ENCODE assay signal across 30 mouse cellular contexts in the genomic region with DNA sequence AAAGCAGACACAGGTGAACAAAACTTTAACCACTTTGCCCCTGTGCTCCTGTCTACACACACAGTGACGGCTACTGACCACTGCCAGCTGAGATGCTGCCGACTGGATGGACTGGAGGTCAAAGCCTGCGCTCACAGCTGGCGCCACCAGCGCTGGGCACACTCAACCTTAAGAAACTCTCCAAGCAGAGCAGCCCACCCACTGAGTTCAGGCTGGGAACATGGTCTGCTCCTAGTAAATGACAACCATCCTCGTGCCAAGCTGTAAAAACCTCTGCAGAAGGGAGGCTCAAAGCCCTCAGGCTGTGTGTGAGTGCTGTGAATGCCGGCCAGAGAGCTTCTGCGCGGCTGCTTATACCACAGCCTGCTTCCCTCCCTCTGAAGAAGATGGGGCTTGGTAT. TPM values are rescaled to one million over a fixed set of nuclear protein-coding genes. Genes with fewer than 3 reads are reported as not detected.
A peak's percentile ranks its signal among the peaks of the same experiment; 100 is the strongest.
DNase-seq lines count a peak whose midpoint lies in the region; ATAC-seq and TF ChIP-seq lines count a peak whose summit lies in the region.
"Had no signal": no experiment of that assay in that cellular context is flagged by ENCODE, and none has a peak within 500 bp of the region (broad histone marks: within the 10 kb centered on the region; RNA-seq: fewer than 3 reads in every experiment).

No protein-coding gene starts in this region.

- ATAC-seq in hindbrain, postnatal 0 days: no peak
- no peak for ATAC-seq in hindbrain, embryonic 14.5 days (ENCODE audit: low FRiP score)
- ATAC-seq: activated CD4-positive, CD25-positive, alpha-beta regulatory T cell, adult 4 months; intestine, postnatal 0 days had no signal

- no peak overlapping the region for H3K9ac ChIP-seq in hindbrain, postnatal 0 days (replicated peaks; ENCODE audit: low read length)
- no peak overlapping the region for H3K9ac ChIP-seq in hindbrain, embryonic 14.5 days
- H3K9ac ChIP-seq: forebrain, embryonic 12.5 days; hindbrain, embryonic 12.5 days; lung, embryonic 15.5 days; neural tube, embryonic 13.5 days had no signal

- no peak for TF ChIP-seq CTCF in hindbrain, postnatal 0 days (IDR thresholded peaks at IDR 0.05; ENCODE audit: low read depth)
- TF ChIP-seq CTCF in left cerebral cortex, adult 2 months (IDR thresholded peaks at IDR 0.05): no peak

- intact Hi-C loops in left cerebral cortex, postnatal 4 days (cut with DNase I): no loop called here
- intact Hi-C loops in left cerebral cortex, adult 2 months (cut with DNase I): no loop called here

- H3K9me3 ChIP-seq in hindbrain, postnatal 0 days (ENCODE audit: low read length): no peaks in the 10 kb centered on the region
- no peaks in the 10 kb centered on the region for H3K9me3 ChIP-seq in hindbrain, embryonic 14.5 days (ENCODE audit: control insufficient read depth, low read length)
- H3K9me3 ChIP-seq: forebrain, embryonic 12.5 days; hindbrain, embryonic 12.5 days; lung, embryonic 15.5 days; neural tube, embryonic 13.5 days had no signal

- H3K27ac ChIP-seq in hindbrain, postnatal 0 days: no peak overlapping the region
- no peak overlapping the region for H3K27ac ChIP-seq in hindbrain, embryonic 14.5 days
- no peak overlapping the region for H3K27ac ChIP-seq in left cerebral cortex, adult 2 months
- H3K27ac ChIP-seq: forebrain, embryonic 12.5 days; gastrocnemius, adult 2 months; hindbrain, embryonic 12.5 days; kidney, postnatal 0 days; lung, embryonic 15.5 days; neural tube, embryonic 13.5 days; stomach, postnatal 0 days had no signal

- H3K4me1 ChIP-seq in hindbrain, postnatal 0 days (ENCODE audit: insufficient read depth, low read length): 0 out of 2 replicates have a peak, but pooled peaks cover 7% of the 10 kb centered on the region
- 0 out of 2 replicates have a peak, but pooled peaks cover 3% of the 10 kb centered on the region for H3K4me1 ChIP-seq in hindbrain, embryonic 14.5 days (replicated peaks; ENCODE audit: control insufficient read depth, insufficient read depth, low read length)
- H3K4me1 ChIP-seq: forebrain, embryonic 12.5 days; hindbrain, embryonic 12.5 days; lung, embryonic 15.5 days had no signal

- H3K4me3 ChIP-seq in hindbrain, postnatal 0 days (ENCODE audit: low read length): no peak overlapping the region
- H3K4me3 ChIP-seq in hindbrain, embryonic 14.5 days (replicated peaks; ENCODE audit: low read length): no peak overlapping the region
- H3K4me3 ChIP-seq in left cerebral cortex, adult 2 months: no peak overlapping the region
- H3K4me3 ChIP-seq: erythroblast, embryonic 14.5 days; forebrain, embryonic 12.5 days; gastrocnemius, adult 2 months; hindbrain, embryonic 12.5 days; lung, embryonic 15.5 days; neural tube, embryonic 13.5 days had no signal

- no peaks in the 10 kb centered on the region for H3K27me3 ChIP-seq in hindbrain, postnatal 0 days (ENCODE audit: insufficient read depth, low read length)
- H3K27me3 ChIP-seq in hindbrain, embryonic 14.5 days (ENCODE audit: control insufficient read depth, insufficient read depth, low read length): no peaks in the 10 kb centered on the region
- H3K27me3 ChIP-seq: forebrain, embryonic 12.5 days; hindbrain, embryonic 12.5 days; lung, embryonic 15.5 days; neural tube, embryonic 13.5 days had no signal

- DNase-seq in hindbrain, postnatal 0 days (ENCODE audit: low spot score): peak; percentile 24
- no peak for DNase-seq in hindbrain, embryonic 14.5 days (ENCODE audit: low spot score)
- peak; percentile 49 for DNase-seq in left cerebral cortex, postnatal 4 days
- DNase-seq in left cerebral cortex, adult 2 months (ENCODE audit: extremely low spot score in 1 of 2, low spot score in 2 of 2): no peak
- peak; percentile 38 to 61 for DNase-seq in right cerebral cortex, postnatal 10 days (ENCODE audit: low spot score in 2 of 2)
- no peak for DNase-seq in right cerebral cortex, adult 2 months (ENCODE audit: low spot score in 2 of 2)
- no peak for DNase-seq in spleen, adult 18-20 months
- DNase-seq: adrenal gland, adult 2 months; adrenal gland, postnatal 36 days; B cell, adult 2 months; cerebellum, adult 8-10 months; cerebellum, postnatal 36 days; gastrocnemius, adult 2 months; gastrocnemius, postnatal 36 days; heart, adult 18-20 months; heart, postnatal 36 days; liver; thymus, adult 18-20 months; thymus, postnatal 36 days had no signal

- no peak overlapping the region for H3K4me2 ChIP-seq in hindbrain, postnatal 0 days (ENCODE audit: low read depth, low read length)
- no peak overlapping the region for H3K4me2 ChIP-seq in hindbrain, embryonic 14.5 days (replicated peaks)
- H3K4me2 ChIP-seq: forebrain, embryonic 12.5 days; heart, embryonic 11.5 days; hindbrain, embryonic 12.5 days; lung, embryonic 15.5 days; midbrain, embryonic 11.5 days; neural tube, embryonic 13.5 days had no signal

- H3K36me3 ChIP-seq in hindbrain, postnatal 0 days (ENCODE audit: insufficient read depth, low read length): peaks cover 32% of the 10 kb centered on the region
- H3K36me3 ChIP-seq in hindbrain, embryonic 14.5 days (replicated peaks; ENCODE audit: control insufficient read depth, insufficient read depth): peaks cover 73% of the 10 kb centered on the region

- 44% methylated on average over 9 of the region's 9 CpGs for WGBS in hindbrain, postnatal 0 days
- WGBS in hindbrain, embryonic 14.5 days: 66% methylated on average over 9 of the region's 9 CpGs

RNA-seq across cellular contexts. Expression of gene Brd1, which starts 16.8 kb away (rescaled TPM):
- 43.5 and 45.2 TPM in 2 replicates for total RNA-seq in hindbrain, postnatal 0 days (2014; rRNA removed)
- polyA plus RNA-seq in hindbrain, postnatal 0 days (2015; fragmentation: Nextera tagmentation; extraction: Ambion mirVana): 12.4 and 13.1 TPM in 2 replicates
- 20.3 and 20.8 TPM in 2 replicates for polyA plus RNA-seq in hindbrain, embryonic 14.5 days (2014; fragmentation: Nextera tagmentation; extraction: Ambion mirVana)
- 10 to 100 TPM; 60.3 to 66.5 TPM for total RNA-seq in left cerebral cortex, postnatal 4 days (2021)
- 10 to 100 TPM; 54.5 to 57.8 TPM for total RNA-seq in left cerebral cortex, adult 2 months (2021)

RNA-seq across cellular contexts. Expression of gene Zbed4, which starts 34.2 kb away (rescaled TPM):
- total RNA-seq in hindbrain, postnatal 0 days (2014; rRNA removed): 18.6 and 18.8 TPM in 2 replicates
- 4.8 and 5.4 TPM in 2 replicates for polyA plus RNA-seq in hindbrain, postnatal 0 days (2015; fragmentation: Nextera tagmentation; extraction: Ambion mirVana)
- 18.4 and 19.9 TPM in 2 replicates for polyA plus RNA-seq in hindbrain, embryonic 14.5 days (2014; fragmentation: Nextera tagmentation; extraction: Ambion mirVana)
- 10 to 100 TPM; 23.2 to 26.7 TPM for total RNA-seq in left cerebral cortex, postnatal 4 days (2021)
- 10 to 100 TPM; 10.9 to 12.6 TPM for total RNA-seq in left cerebral cortex, adult 2 months (2021)

Comparison
In these comparisons a context has a peak if more than half of its experiments do, and no peak if none do; other contexts are left out.
1. DNase-seq: peak in hindbrain, postnatal 0 days (single experiment), left cerebral cortex, postnatal 4 days (single experiment) and right cerebral cortex, postnatal 10 days (2 of 2); none in hindbrain, embryonic 14.5 days (single experiment), left cerebral cortex, adult 2 months (0 of 2), right cerebral cortex, adult 2 months (0 of 2) and spleen, adult 18-20 months (0 of 2).